Mouse (Mus musculus): Measurements from ENCODE around the gene Tmco1. TPM values are rescaled to one million over a fixed set of nuclear protein-coding genes. Genes with fewer than 3 reads are reported as not detected.

The Tmco1 gene
- polyA plus RNA-seq, 1 experiment from 2014 or later = 80.1 TPM

DNA sequence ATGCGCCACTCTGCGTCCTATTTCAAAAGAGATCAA, 23.0 kb upstream of the Tmco1 start, which contains the start of gene Uck2:
TSS of gene Uck2 (minus strand) at position 1 of the 36 bp plus-strand sequence.
- H3K27ac ChIP-seq (replicated peaks) = peak within 1 kb of the TSS; percentile 96
- peak within 1 kb of the TSS; percentile 71 for H3K4me2 ChIP-seq (replicated peaks)
- no peaks in the 10 kb centered on the region for H3K36me3 ChIP-seq
- H3K4me3 ChIP-seq = peak within 1 kb of the TSS; percentile 67
- H3K27me3 ChIP-seq = peaks cover 16% of the 10 kb centered on the region
- H3K4me1 ChIP-seq = peaks cover 33% of the 10 kb centered on the region
- no peaks in the 10 kb centered on the region for H3K9me3 ChIP-seq
- no peak for ATAC-seq (ENCODE audit: low FRiP score, low read depth)
- peak within 1 kb of the TSS; percentile 95 for H3K9ac ChIP-seq (replicated peaks)
- 0% methylated on average over 2 of the region's 2 CpGs for WGBS

DNA sequence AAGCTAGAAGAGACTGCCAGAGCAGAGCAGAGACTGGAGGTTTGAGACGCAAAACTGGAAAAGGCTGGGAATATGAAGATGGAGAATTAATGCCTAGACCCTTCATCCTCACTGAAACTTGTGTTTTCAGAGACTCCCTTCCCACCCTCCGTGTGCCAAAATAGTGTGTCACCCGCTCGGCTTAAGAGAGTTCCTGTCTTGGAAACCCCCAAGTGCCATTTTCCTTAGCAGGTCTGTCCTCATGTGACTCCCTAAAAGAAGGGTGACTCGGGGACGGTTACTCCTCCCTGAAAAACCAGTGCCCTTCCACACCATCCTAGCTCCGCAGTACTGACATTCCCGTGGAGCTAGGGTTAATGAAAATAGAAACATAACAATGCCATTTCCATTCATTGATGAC, 22.8 kb upstream of the Tmco1 start:
- H3K27ac ChIP-seq (replicated peaks) = peak overlapping the region; percentile 96

DNA sequence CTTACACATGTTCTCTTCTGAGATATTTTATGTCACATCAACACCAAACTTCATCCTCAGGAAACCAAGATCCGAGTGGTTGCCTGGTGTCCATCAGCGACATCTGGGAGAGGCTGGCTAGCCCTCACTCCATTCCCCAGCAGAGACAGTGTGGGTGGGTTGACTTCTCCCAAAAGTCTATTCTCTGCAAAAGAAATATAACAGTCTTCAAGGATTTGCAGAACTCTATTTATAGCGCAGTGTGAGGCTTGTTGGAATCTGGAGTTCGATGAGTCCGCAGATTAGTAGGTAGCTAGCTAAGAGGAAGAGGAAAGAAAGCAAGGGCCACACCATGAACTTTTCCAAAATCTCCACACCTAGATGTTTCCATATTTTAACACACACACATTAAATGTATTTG, 21.0 kb upstream of the Tmco1 start:
- Histone ChIP-seq H3K4me1 (peaks cover 30% of the 10 kb centered on the region), H3K27ac (replicated peaks) (no peak overlapping the region), H3K4me2 (replicated peaks) (no peak overlapping the region), H3K9ac (replicated peaks) (no peak overlapping the region), H3K27me3 (peaks cover 16% of the 10 kb centered on the region), H3K9me3 (no peaks in the 10 kb centered on the region), H3K4me3 (no peak overlapping the region), H3K36me3 (no peaks in the 10 kb centered on the region)
- 94% methylated on average over 5 of the region's 5 CpGs for WGBS
- ATAC-seq (ENCODE audit: low FRiP score, low read depth) = no peak

More for the DNA sequence above, 22.8 kb upstream of the Tmco1 start:
- under 1% methylated on average over 8 of the region's 8 CpGs for WGBS
- ATAC-seq (ENCODE audit: low FRiP score, low read depth) = no peak
- Histone ChIP-seq H3K9me3 (no peaks in the 10 kb centered on the region), H3K36me3 (no peaks in the 10 kb centered on the region), H3K27me3 (peaks cover 16% of the 10 kb centered on the region), H3K9ac (replicated peaks) (peak overlapping the region; percentile 95), H3K4me3 (peak overlapping the region; percentile 67), H3K4me2 (replicated peaks) (peak overlapping the region; percentile 71), H3K4me1 (peaks cover 34% of the 10 kb centered on the region)

DNA sequence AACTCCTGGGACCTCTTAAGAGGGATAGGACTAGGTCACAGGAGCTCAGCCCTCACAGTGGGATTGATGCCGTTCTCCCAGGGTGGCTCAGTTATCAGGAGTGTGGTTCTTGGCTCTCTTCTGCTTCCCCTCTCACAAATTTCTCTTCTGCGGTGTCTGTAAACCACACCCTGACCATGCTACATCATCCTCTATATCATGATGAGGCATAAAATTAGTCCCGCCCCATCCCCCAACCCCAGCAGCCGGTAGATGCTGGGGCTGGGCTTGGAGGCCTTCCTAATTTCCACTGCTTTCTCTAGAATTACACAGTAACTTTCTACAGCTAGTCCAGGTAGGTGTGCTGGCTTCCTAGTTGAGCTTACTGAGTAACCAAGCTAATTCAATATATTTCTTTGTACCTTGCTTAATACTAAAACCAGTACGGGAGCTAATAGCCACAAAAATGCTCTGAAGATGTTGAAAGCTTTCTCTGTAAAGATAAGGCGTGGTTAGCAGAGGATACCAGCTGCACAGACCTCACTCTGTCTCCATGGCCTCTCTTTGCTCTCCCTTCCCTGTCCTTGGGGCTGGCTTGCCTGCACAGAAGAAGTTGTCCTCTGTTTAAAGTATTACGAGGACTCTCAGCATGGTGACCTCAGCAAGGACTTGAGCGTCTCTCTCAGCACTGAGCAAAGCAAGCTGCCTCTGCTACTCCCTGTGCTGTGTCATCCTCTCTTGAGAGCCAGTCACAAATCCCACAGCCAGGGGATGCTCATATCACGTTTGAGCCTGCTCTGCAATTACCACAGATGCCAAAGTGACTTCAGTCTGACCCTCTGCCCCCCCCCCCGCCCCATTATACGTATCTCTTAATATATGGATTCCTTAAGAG, 19.3 kb upstream of the Tmco1 start:
- no peaks in the 10 kb centered on the region for H3K9me3 ChIP-seq
- H3K27ac ChIP-seq (replicated peaks) = no peak overlapping the region
- peaks cover 18% of the 10 kb centered on the region for H3K4me1 ChIP-seq
- H3K36me3 ChIP-seq = no peaks in the 10 kb centered on the region
- no peak for ATAC-seq (ENCODE audit: low FRiP score, low read depth)
- WGBS = 44% methylated on average over 11 of the region's 11 CpGs
- H3K4me3 ChIP-seq = no peak overlapping the region
- no peak overlapping the region for H3K9ac ChIP-seq (replicated peaks)
- no peak overlapping the region for H3K4me2 ChIP-seq (replicated peaks)
- H3K27me3 ChIP-seq = peaks cover 16% of the 10 kb centered on the region

DNA sequence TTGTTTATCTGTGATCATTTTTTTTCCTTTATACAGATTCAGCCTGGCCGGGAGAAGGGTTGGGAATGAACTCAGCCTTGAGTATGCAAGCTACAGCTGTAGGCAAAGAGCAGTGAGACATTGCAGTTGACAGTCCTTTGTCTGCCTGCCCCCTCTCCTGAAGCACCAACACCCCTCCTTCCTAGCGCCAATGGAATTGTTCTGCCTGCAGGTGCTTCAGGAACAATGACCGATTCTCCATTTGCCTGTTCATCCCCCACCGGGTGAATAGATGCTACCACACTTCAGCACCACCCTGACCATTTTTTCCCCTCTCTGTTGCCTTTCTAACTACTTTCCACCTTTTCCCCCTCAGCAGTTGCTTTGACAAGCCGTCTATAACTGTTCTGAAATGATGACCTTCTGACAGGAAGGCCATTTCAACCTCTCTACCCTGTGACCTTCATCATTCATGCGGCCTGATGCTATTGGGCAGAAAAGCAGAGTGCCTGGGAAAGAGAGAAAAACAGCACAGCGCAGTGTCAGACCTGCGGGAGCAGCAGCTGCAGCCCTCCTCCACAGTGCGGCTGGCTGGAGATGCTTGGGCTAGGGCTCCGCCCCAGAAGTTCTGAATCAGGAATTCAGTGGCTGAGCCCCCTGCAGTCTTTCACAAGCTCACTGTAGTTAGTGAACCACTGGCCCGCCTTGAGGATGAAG, 18.5 kb upstream of the Tmco1 start:
- peak; percentile 63 for ATAC-seq (ENCODE audit: low FRiP score, low read depth)
- Histone ChIP-seq H3K9ac (replicated peaks) (peak overlapping the region; percentile 28; the same call in 1 of the 2 replicates), H3K4me3 (0 out of 2 replicates have a peak overlapping the region, but pooled peaks have one; percentile 4), H3K9me3 (no peaks in the 10 kb centered on the region), H3K4me1 (peaks cover 18% of the 10 kb centered on the region), H3K27me3 (peaks cover 16% of the 10 kb centered on the region), H3K36me3 (no peaks in the 10 kb centered on the region), H3K4me2 (replicated peaks) (peak overlapping the region; percentile 33), H3K27ac (replicated peaks) (peak overlapping the region; percentile 46)
- WGBS = 3% methylated on average over 11 of the region's 11 CpGs

DNA sequence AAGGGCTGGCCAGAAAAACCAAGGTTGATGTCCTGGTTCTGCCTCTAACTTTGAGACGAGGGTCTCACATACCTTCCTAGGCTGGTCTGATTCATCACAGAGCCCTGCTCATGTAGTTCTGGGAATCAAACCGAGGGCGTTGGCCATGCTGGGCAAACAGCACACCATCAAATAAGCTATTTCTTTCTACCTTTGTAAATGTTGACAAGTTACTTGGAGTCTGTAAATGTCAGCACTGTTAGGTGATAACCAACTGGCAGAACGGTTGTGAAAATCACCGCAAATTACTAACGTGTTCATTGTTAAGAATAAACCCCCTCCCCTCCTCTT, 17.9 kb upstream of the Tmco1 start:
- Histone ChIP-seq H3K27me3 (peaks cover 16% of the 10 kb centered on the region), H3K4me2 (replicated peaks) (peak overlapping the region; percentile 33)
- peak; percentile 27; the same call in 1 of the 2 replicates for ATAC-seq (ENCODE audit: low FRiP score, low read depth)

DNA sequence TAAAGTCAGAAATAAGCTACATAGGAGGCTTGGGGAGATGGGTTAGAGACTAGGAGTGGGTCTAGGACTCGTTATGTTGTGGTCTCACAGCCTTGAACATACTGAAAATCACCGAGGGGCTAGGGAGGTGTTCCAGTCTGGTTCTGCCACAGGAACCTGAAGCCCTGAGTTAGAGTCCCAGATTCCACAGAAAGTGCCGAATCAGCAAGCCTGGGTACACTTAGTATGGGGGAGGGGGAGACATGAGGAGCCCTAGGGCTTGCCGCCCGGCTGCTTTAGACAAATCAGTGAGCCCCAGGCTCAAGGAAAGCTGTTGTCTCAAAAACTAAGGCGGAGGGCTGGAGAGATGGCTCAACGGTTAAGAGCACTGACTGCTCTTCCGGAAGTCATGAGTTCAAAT, 16.6 kb upstream of the Tmco1 start:
- H3K27me3 ChIP-seq = peaks cover 13% of the 10 kb centered on the region
- WGBS = 83% methylated on average over 8 of the region's 8 CpGs
- no peak for ATAC-seq (ENCODE audit: low FRiP score, low read depth)

More for the DNA sequence above, 17.9 kb upstream of the Tmco1 start:
- 23% methylated on average over 6 of the region's 6 CpGs for WGBS
- Histone ChIP-seq H3K9me3 (no peaks in the 10 kb centered on the region), H3K9ac (replicated peaks) (peak overlapping the region; percentile 28; the same call in 1 of the 2 replicates), H3K4me1 (peaks cover 18% of the 10 kb centered on the region), H3K36me3 (no peaks in the 10 kb centered on the region), H3K4me3 (0 out of 2 replicates have a peak overlapping the region, but pooled peaks have one; percentile 4), H3K27ac (replicated peaks) (peak overlapping the region; percentile 46; the same call in 1 of the 2 replicates)

DNA sequence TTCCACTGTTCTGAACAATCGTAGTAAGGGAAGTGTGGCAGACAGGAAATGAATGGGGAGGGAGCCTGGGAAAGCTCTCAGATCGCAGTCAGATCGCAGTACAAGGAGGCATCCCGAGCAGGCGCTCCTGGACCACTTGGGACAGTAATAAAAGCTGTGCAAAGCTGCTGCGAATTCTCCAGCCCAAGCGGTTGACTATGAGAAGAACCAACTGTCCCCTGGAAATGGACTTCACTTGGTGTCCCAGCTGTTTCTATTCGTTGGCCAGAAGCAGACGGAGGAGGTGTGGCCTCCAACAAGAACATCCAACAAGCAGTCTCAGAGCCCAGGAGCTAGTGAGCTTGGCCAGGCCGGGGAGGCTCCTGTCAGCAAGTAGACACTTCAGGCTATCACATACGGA, 15.7 kb upstream of the Tmco1 start:
- no peak overlapping the region for H3K4me3 ChIP-seq
- WGBS = 67% methylated on average over 11 of the region's 11 CpGs
- peaks cover 7% of the 10 kb centered on the region for H3K27me3 ChIP-seq
- no peak overlapping the region for H3K4me2 ChIP-seq (replicated peaks)
- peaks cover 13% of the 10 kb centered on the region for H3K4me1 ChIP-seq
- no peak overlapping the region for H3K27ac ChIP-seq (replicated peaks)
- H3K36me3 ChIP-seq = no peaks in the 10 kb centered on the region
- no peak for ATAC-seq (ENCODE audit: low FRiP score, low read depth)
- H3K9me3 ChIP-seq = no peaks in the 10 kb centered on the region
- H3K9ac ChIP-seq (replicated peaks) = no peak overlapping the region

More for the DNA sequence above, 16.6 kb upstream of the Tmco1 start:
- Histone ChIP-seq H3K27ac (replicated peaks) (no peak overlapping the region), H3K4me3 (no peak overlapping the region), H3K4me1 (peaks cover 13% of the 10 kb centered on the region), H3K9me3 (no peaks in the 10 kb centered on the region), H3K4me2 (replicated peaks) (no peak overlapping the region), H3K9ac (replicated peaks) (no peak overlapping the region), H3K36me3 (no peaks in the 10 kb centered on the region)

DNA sequence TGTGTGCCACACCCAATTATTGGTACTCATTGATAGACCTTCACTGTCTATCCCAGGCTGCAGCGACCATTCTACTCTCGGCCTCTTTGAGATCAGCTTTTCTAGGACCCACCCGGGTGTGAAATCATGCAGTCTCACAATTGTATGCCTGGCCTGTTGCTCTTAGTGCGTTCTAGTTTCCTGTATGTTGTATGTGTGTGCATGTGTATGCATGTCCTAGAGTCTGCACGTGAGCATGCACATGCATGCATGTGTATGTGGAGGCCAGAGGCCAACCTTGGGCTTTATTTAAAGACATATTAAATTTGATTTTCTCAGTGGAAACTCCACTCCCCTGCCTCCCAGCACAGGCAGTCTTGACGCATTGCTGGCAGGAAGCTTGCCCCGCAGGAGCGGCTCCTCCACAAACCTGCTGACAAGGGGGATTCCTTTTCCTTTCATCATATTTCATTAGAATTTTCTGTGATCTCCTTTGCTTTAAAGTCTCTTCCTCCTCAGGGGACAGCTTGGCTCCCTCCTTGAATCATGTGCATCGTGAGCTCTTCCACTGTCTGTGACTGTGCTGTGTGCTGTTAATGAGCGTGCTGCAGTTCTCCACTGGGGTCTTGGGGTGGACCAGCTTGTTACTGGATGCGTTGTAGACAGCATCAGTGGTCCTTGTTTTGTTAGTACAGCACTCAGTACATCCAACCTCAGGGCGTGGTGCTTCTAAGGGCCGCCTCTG, 12.3 kb upstream of the Tmco1 start:
- H3K9me3 ChIP-seq = no peaks in the 10 kb centered on the region
- no peaks in the 10 kb centered on the region for H3K4me1 ChIP-seq
- no peak overlapping the region for H3K4me2 ChIP-seq (replicated peaks)
- no peak overlapping the region for H3K9ac ChIP-seq (replicated peaks)
- H3K4me3 ChIP-seq = no peak overlapping the region
- no peak overlapping the region; the same call in 1 of the 2 replicates for H3K27ac ChIP-seq (replicated peaks)
- ATAC-seq (ENCODE audit: low FRiP score, low read depth) = peak; percentile 70
- no peaks in the 10 kb centered on the region for H3K36me3 ChIP-seq
- 63% methylated on average over 13 of the region's 13 CpGs for WGBS
- H3K27me3 ChIP-seq = no peaks in the 10 kb centered on the region

DNA sequence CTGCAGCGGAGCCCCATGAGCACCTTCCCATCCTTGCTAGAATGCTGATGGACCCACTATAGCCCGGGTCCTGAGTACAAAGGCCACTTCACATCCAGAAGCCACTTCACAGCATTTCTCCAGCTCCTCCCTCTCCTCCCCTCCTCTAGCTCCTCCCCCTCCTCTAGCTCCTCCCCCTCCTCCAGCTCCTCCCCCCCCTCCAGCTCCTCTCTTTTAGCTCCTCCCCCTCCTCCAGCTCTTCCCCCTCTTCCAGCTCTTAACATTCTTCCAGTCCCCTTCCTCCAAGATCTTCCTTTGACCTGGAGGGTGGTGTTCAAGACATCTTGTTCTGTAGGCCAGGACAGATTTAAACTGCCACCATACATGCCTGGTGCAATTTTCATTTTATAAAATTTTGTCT, 8.1 kb upstream of the Tmco1 start:
- Histone ChIP-seq H3K4me2 (replicated peaks) (no peak overlapping the region), H3K27me3 (no peaks in the 10 kb centered on the region), H3K4me1 (0 out of 2 replicates have a peak, but pooled peaks cover under 1% of the 10 kb centered on the region), H3K36me3 (no peaks in the 10 kb centered on the region), H3K9ac (replicated peaks) (no peak overlapping the region), H3K4me3 (no peak overlapping the region), H3K27ac (replicated peaks) (no peak overlapping the region), H3K9me3 (no peaks in the 10 kb centered on the region)
- no peak for ATAC-seq (ENCODE audit: low FRiP score, low read depth)
- WGBS = 82% methylated on average over 2 of the region's 2 CpGs

DNA sequence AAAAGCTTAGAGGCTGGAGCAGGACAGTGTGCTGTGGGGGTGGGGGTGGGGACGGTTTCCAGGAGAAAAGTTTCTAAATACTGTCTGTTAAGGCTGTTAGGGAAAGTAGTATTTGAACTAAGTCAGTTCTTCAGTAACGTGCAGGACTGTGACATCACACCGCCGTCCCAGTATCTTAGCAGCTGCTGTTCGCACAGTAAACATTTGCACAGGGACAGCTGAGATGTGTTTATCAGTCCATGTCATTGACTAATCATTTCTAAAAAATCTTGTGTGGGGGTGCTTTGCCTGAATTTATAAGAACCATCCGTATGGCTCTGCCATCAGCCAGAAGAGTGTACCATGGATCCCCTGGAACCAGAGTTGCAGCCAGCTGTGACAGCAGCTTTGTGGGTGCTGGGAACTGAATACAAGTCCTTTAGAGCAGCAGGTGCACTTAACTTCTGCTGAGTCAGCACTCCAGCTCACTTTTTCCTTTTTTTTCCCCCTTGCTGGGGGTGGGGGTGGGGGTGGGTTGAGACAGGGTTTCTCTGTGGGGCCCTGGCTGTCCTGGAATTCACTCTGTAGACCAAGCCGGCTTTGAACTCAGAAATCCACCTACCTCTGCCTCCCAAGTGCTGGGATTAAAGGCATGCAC, 2.6 kb upstream of the Tmco1 start:
- Histone ChIP-seq H3K9ac (replicated peaks) (no peak overlapping the region), H3K36me3 (no peaks in the 10 kb centered on the region)
- WGBS = 69% methylated on average over 7 of the region's 7 CpGs

More for the DNA sequence above, 2.6 kb upstream of the Tmco1 start:
- no peak overlapping the region for H3K4me3 ChIP-seq
- no peaks in the 10 kb centered on the region for H3K27me3 ChIP-seq
- H3K4me2 ChIP-seq (replicated peaks) = no peak overlapping the region
- no peaks in the 10 kb centered on the region for H3K9me3 ChIP-seq
- ATAC-seq (ENCODE audit: low FRiP score, low read depth) = no peak
- peaks cover 11% of the 10 kb centered on the region for H3K4me1 ChIP-seq
- no peak overlapping the region for H3K27ac ChIP-seq (replicated peaks)
